In genomic region chr2:154211881-154212280, GRCm38 (mm10) we compare ENCODE assay signal across 24 mouse cellular contexts. TPM values are rescaled to one million over a fixed set of nuclear protein-coding genes. Genes with fewer than 3 reads are reported as not detected.
DNase-seq lines count a peak whose midpoint lies in the region; ATAC-seq and TF ChIP-seq lines count a peak whose summit lies in the region.
"Had no signal": no experiment of that assay in that cellular context is flagged by ENCODE, and none has a peak within 500 bp of the region (broad histone marks: within the 10 kb centered on the region; RNA-seq: fewer than 3 reads in every experiment).

No protein-coding gene starts in this region.

- H3K4me1 ChIP-seq in midbrain, postnatal 0 days (ENCODE audit: insufficient read depth, low read length): peaks cover 8% of the 10 kb centered on the region
- peaks cover 8% of the 10 kb centered on the region; the same call in 1 of the 2 replicates for H3K4me1 ChIP-seq in midbrain, embryonic 15.5 days
- no peaks in the 10 kb centered on the region for H3K4me1 ChIP-seq in intestine, embryonic 16.5 days (ENCODE audit: control insufficient read depth, insufficient read depth, low read length)
- H3K4me1 ChIP-seq in heart, embryonic 12.5 days (replicated peaks): peaks cover 4% of the 10 kb centered on the region; the same call in 1 of the 2 replicates
- H3K4me1 ChIP-seq: embryonic facial prominence, embryonic 10.5 days; liver, embryonic 15.5 days; neural tube, embryonic 13.5 days had no signal

- no peak overlapping the region for H3K27ac ChIP-seq in midbrain, postnatal 0 days (ENCODE audit: low read depth, low read length)
- H3K27ac ChIP-seq in midbrain, embryonic 15.5 days: no peak overlapping the region
- no peak overlapping the region for H3K27ac ChIP-seq in intestine, embryonic 16.5 days (ENCODE audit: low read length)
- H3K27ac ChIP-seq in heart, embryonic 12.5 days (ENCODE audit: poor library complexity, severe bottlenecking): no peak overlapping the region
- H3K27ac ChIP-seq: embryonic facial prominence, embryonic 10.5 days; liver, embryonic 15.5 days; neural tube, embryonic 13.5 days had no signal

- no peak for TF ChIP-seq CTCF in midbrain, postnatal 0 days (IDR thresholded peaks at IDR 0.05)

- no peaks in the 10 kb centered on the region for H3K9me3 ChIP-seq in midbrain, postnatal 0 days (ENCODE audit: low read length)
- no peaks in the 10 kb centered on the region for H3K9me3 ChIP-seq in midbrain, embryonic 15.5 days
- H3K9me3 ChIP-seq in intestine, embryonic 16.5 days (ENCODE audit: control insufficient read depth, low read length): no peaks in the 10 kb centered on the region
- no peaks in the 10 kb centered on the region for H3K9me3 ChIP-seq in heart, embryonic 12.5 days (replicated peaks)
- H3K9me3 ChIP-seq: embryonic facial prominence, embryonic 10.5 days; liver, embryonic 15.5 days; neural tube, embryonic 13.5 days had no signal

- no peak overlapping the region for H3K9ac ChIP-seq in midbrain, postnatal 0 days (replicated peaks; ENCODE audit: low read length, poor library complexity, severe bottlenecking)
- no peak overlapping the region for H3K9ac ChIP-seq in midbrain, embryonic 15.5 days
- no peak overlapping the region for H3K9ac ChIP-seq in intestine, embryonic 16.5 days (ENCODE audit: low read depth, low read length)
- H3K9ac ChIP-seq in heart, embryonic 12.5 days: no peak overlapping the region
- H3K9ac ChIP-seq: liver, embryonic 15.5 days; neural tube, embryonic 13.5 days had no signal

- 81% methylated on average over 4 of the region's 4 CpGs for WGBS in midbrain, postnatal 0 days
- WGBS in midbrain, embryonic 15.5 days: 86% methylated on average over 4 of the region's 4 CpGs
- WGBS in intestine, embryonic 16.5 days: 80% methylated on average over 4 of the region's 4 CpGs
- 80% methylated on average over 4 of the region's 4 CpGs for WGBS in heart, embryonic 12.5 days

- H3K27me3 ChIP-seq in midbrain, postnatal 0 days (ENCODE audit: insufficient read depth, low read length): no peaks in the 10 kb centered on the region
- H3K27me3 ChIP-seq in midbrain, embryonic 15.5 days (replicated peaks): no peaks in the 10 kb centered on the region; the same call in 1 of the 2 replicates
- H3K27me3 ChIP-seq in intestine, embryonic 16.5 days (replicated peaks; ENCODE audit: control insufficient read depth, insufficient read depth, low read length): no peaks in the 10 kb centered on the region
- peaks cover 17% of the 10 kb centered on the region; the same call in 1 of the 2 replicates for H3K27me3 ChIP-seq in heart, embryonic 12.5 days (replicated peaks)
- H3K27me3 ChIP-seq: liver, embryonic 15.5 days; neural tube, embryonic 13.5 days had no signal

- no peaks in the 10 kb centered on the region for H3K36me3 ChIP-seq in midbrain, postnatal 0 days (ENCODE audit: insufficient read depth, low read length)
- H3K36me3 ChIP-seq in midbrain, embryonic 15.5 days (replicated peaks): no peaks in the 10 kb centered on the region
- no peaks in the 10 kb centered on the region for H3K36me3 ChIP-seq in intestine, embryonic 16.5 days (ENCODE audit: control insufficient read depth, insufficient read depth, low read length)
- no peaks in the 10 kb centered on the region for H3K36me3 ChIP-seq in heart, embryonic 12.5 days
- H3K36me3 ChIP-seq: embryonic facial prominence, embryonic 10.5 days; liver, embryonic 15.5 days; neural tube, embryonic 13.5 days had no signal

- H3K4me2 ChIP-seq in midbrain, postnatal 0 days (ENCODE audit: low read depth, low read length, poor library complexity, severe bottlenecking): no peak overlapping the region
- H3K4me2 ChIP-seq in midbrain, embryonic 15.5 days: no peak overlapping the region
- no peak overlapping the region for H3K4me2 ChIP-seq in intestine, embryonic 16.5 days (ENCODE audit: low read depth, low read length)
- no peak overlapping the region for H3K4me2 ChIP-seq in heart, embryonic 12.5 days
- H3K4me2 ChIP-seq: liver, embryonic 15.5 days; neural tube, embryonic 13.5 days had no signal

- intact Hi-C loops in left cerebral cortex, postnatal 10 days (cut with DNase I): loop anchor here (5.0 kb wide), 1 partner anchor 160 kb away; the partner anchor contains the start of gene Cdk5rap1

- no peak for DNase-seq in midbrain, postnatal 0 days (ENCODE audit: low spot score)
- DNase-seq in layer of hippocampus, adult 8-10 months (ENCODE audit: low spot score in 2 of 2): peak; percentile 42 to 50
- DNase-seq in left cerebral cortex, postnatal 10 days (ENCODE audit: extremely low spot score in 1 of 2, low spot score in 2 of 2): peak; percentile 40 to 68
- DNase-seq in right cerebral cortex, postnatal 36 days (ENCODE audit: low spot score in 2 of 2): peak; percentile 62 to 77
- no peak for DNase-seq in heart, adult 9 months (ENCODE audit: low spot score in 2 of 2)
- DNase-seq: adrenal gland, adult 2 months; cerebellum, adult 18-20 months; heart, postnatal 4 days; kidney, adult 9 months; kidney, postnatal 4 days; lung, postnatal 14 days had no signal

- ATAC-seq in midbrain, postnatal 0 days (ENCODE audit: low FRiP score): 0 out of 2 replicates have a peak, but pooled peaks have one; percentile 2
- ATAC-seq in midbrain, embryonic 15.5 days (replicated peaks): no peak
- no peak for ATAC-seq in intestine, embryonic 16.5 days
- ATAC-seq in heart, embryonic 12.5 days (ENCODE audit: insufficient number of reproducible peaks, low FRiP score): no peak
- ATAC-seq: forebrain, embryonic 14.5 days had no signal

- no peak overlapping the region for H3K4me3 ChIP-seq in midbrain, postnatal 0 days (ENCODE audit: low read depth, low read length)
- H3K4me3 ChIP-seq in midbrain, embryonic 15.5 days: no peak overlapping the region
- no peak overlapping the region for H3K4me3 ChIP-seq in intestine, embryonic 16.5 days (ENCODE audit: low read length)
- H3K4me3 ChIP-seq in heart, embryonic 12.5 days: no peak overlapping the region
- H3K4me3 ChIP-seq: embryonic facial prominence, embryonic 10.5 days; liver, embryonic 15.5 days; neural tube, embryonic 13.5 days had no signal

RNA-seq across cellular contexts. Expression of gene Bpifb5, which starts 11.7 kb away (rescaled TPM):
- total RNA-seq in midbrain, postnatal 0 days (2014; rRNA removed): 0.44 and 0.52 TPM in 2 replicates
- polyA plus RNA-seq in midbrain, postnatal 0 days (2015; fragmentation: Nextera tagmentation; extraction: Ambion mirVana): 0.27 TPM in 1 of 2 replicates, not detected in the other
- polyA plus RNA-seq in midbrain, embryonic 15.5 days (2015; fragmentation: Nextera tagmentation; extraction: Ambion mirVana): 0.13 and 0.41 TPM in 2 replicates
- not detected for total RNA-seq in layer of hippocampus, adult 8-10 months (2022)
- total RNA-seq in left cerebral cortex, postnatal 10 days (2021): under 1 TPM in 1 of 2 experiments, not detected in 1; 0.21 TPM
- 0.07 TPM in 1 of 2 replicates, not detected in the other for polyA plus RNA-seq in intestine, embryonic 16.5 days (2015; fragmentation: Nextera tagmentation; extraction: Ambion mirVana)
- polyA plus RNA-seq in heart, embryonic 12.5 days (2016; fragmentation: Nextera tagmentation; extraction: Ambion mirVana): 0.14 and 0.33 TPM in 2 replicates
- total RNA-seq: heart, postnatal 4 days; megakaryocyte-erythroid progenitor cell, adult 5-6 weeks had no signal
- polyA plus RNA-seq: liver, embryonic 15.5 days; neural tube, embryonic 13.5 days had no signal

RNA-seq across cellular contexts. Expression of gene Bpifb1, which starts 21.3 kb away (rescaled TPM):
- 0.27 and 0.47 TPM in 2 replicates for total RNA-seq in midbrain, postnatal 0 days (2014; rRNA removed)
- 0.72 and 0.83 TPM in 2 replicates for polyA plus RNA-seq in midbrain, postnatal 0 days (2015; fragmentation: Nextera tagmentation; extraction: Ambion mirVana)
- 0.50 and 0.66 TPM in 2 replicates for polyA plus RNA-seq in midbrain, embryonic 15.5 days (2015; fragmentation: Nextera tagmentation; extraction: Ambion mirVana)
- under 1 TPM; 0.16 to 0.22 (median 0.18) TPM for total RNA-seq in layer of hippocampus, adult 8-10 months (2022)
- under 1 TPM; 0.28 to 0.41 TPM for total RNA-seq in left cerebral cortex, postnatal 10 days (2021)
- 0.10 TPM in 1 of 2 replicates, not detected in the other for polyA plus RNA-seq in intestine, embryonic 16.5 days (2015; fragmentation: Nextera tagmentation; extraction: Ambion mirVana)
- 0.12 and 0.14 TPM in 2 replicates for polyA plus RNA-seq in heart, embryonic 12.5 days (2016; fragmentation: Nextera tagmentation; extraction: Ambion mirVana)
- total RNA-seq: megakaryocyte-erythroid progenitor cell, adult 5-6 weeks had no signal
- polyA plus RNA-seq: embryonic facial prominence, embryonic 10.5 days; gonadal fat pad, adult 2 months; neural tube, embryonic 13.5 days had no signal

RNA-seq across cellular contexts. Expression of gene Bpifb9a, which starts 45.8 kb away (rescaled TPM):
- not detected in 2 replicates for total RNA-seq in midbrain, postnatal 0 days (2014; rRNA removed)
- polyA plus RNA-seq in midbrain, postnatal 0 days (2015; fragmentation: Nextera tagmentation; extraction: Ambion mirVana): 0.47 TPM in 1 of 2 replicates, not detected in the other
- polyA plus RNA-seq in midbrain, embryonic 15.5 days (2015; fragmentation: Nextera tagmentation; extraction: Ambion mirVana): not detected in 2 replicates
- total RNA-seq in layer of hippocampus, adult 8-10 months (2022): under 1 TPM in 2 of 4 experiments, not detected in 2; 0.32 to 0.35 TPM
- total RNA-seq in left cerebral cortex, postnatal 10 days (2021): not detected
- polyA plus RNA-seq in intestine, embryonic 16.5 days (2015; fragmentation: Nextera tagmentation; extraction: Ambion mirVana): not detected in 2 replicates
- 0.29 TPM in 1 of 2 replicates, not detected in the other for polyA plus RNA-seq in heart, embryonic 12.5 days (2016; fragmentation: Nextera tagmentation; extraction: Ambion mirVana)
- total RNA-seq: adrenal gland, adult 2 months; heart, postnatal 4 days; megakaryocyte-erythroid progenitor cell, adult 5-6 weeks had no signal
- polyA plus RNA-seq: adrenal gland, adult 2 months; embryonic facial prominence, embryonic 10.5 days; forebrain, embryonic 14.5 days; gonadal fat pad, adult 2 months; heart, embryonic 14.5 days; hindbrain, embryonic 16.5 days; limb, embryonic 14.5 days; liver, embryonic 15.5 days; neural tube, embryonic 13.5 days; stomach, embryonic 16.5 days had no signal

RNA-seq across cellular contexts. Expression of gene Bpifa5, which starts 49.5 kb away (rescaled TPM):
- total RNA-seq in midbrain, postnatal 0 days (2014; rRNA removed): not detected in 2 replicates
- polyA plus RNA-seq in midbrain, postnatal 0 days (2015; fragmentation: Nextera tagmentation; extraction: Ambion mirVana): not detected in 2 replicates
- polyA plus RNA-seq in midbrain, embryonic 15.5 days (2015; fragmentation: Nextera tagmentation; extraction: Ambion mirVana): not detected in 2 replicates
- total RNA-seq in layer of hippocampus, adult 8-10 months (2022): not detected
- not detected for total RNA-seq in left cerebral cortex, postnatal 10 days (2021)
- polyA plus RNA-seq in intestine, embryonic 16.5 days (2015; fragmentation: Nextera tagmentation; extraction: Ambion mirVana): not detected in 2 replicates
- polyA plus RNA-seq in heart, embryonic 12.5 days (2016; fragmentation: Nextera tagmentation; extraction: Ambion mirVana): not detected in 2 replicates
- total RNA-seq: adrenal gland, adult 2 months; heart, postnatal 4 days; megakaryocyte-erythroid progenitor cell, adult 5-6 weeks had no signal
- polyA plus RNA-seq: adrenal gland, adult 2 months; embryonic facial prominence, embryonic 10.5 days; forebrain, embryonic 14.5 days; gonadal fat pad, adult 2 months; heart, embryonic 14.5 days; hindbrain, embryonic 16.5 days; limb, embryonic 14.5 days; liver, embryonic 15.5 days; neural tube, embryonic 13.5 days; stomach, embryonic 16.5 days had no signal

Comparison
In these comparisons a context has a peak if more than half of its experiments do, and no peak if none do; other contexts are left out.
1. DNase-seq: peak in layer of hippocampus, adult 8-10 months (2 of 2), left cerebral cortex, postnatal 10 days (2 of 2) and right cerebral cortex, postnatal 36 days (2 of 2); none in midbrain, postnatal 0 days (single experiment) and heart, adult 9 months (0 of 2).